8 mouse cellular contexts compared by ENCODE assay signal in the genomic region with DNA sequence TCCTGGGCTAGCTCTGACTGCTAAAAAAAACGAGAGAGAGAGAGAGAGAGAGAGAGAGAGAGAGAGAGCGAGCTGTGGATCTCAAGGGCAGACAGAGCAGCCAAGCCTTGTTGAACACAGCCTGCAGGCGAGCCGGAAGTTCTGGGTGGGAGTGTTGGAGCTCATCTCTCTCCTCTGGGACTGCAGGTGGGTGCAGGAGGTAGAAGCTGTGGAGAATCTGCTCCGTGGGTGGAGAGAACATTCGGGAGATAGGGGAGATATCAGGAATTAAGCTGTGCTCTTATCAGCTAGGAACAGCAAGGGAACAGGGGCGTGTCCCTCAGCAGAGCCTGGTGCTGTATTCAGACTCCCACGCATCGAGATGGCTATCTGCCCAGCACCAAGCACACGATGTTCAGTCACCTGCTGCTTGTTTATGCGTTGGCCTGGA.
DNase-seq lines count a peak whose midpoint lies in the region; ATAC-seq and TF ChIP-seq lines count a peak whose summit lies in the region.

No protein-coding gene starts in this region.

- H3K27me3 ChIP-seq in forebrain, embryonic 10.5 days (ENCODE audit: poor library complexity, severe bottlenecking), result no peaks in the 10 kb centered on the region
- no peaks in the 10 kb centered on the region for H3K27me3 ChIP-seq in forebrain, embryonic 15.5 days
- H3K27me3 ChIP-seq in heart, postnatal 0 days (ENCODE audit: control insufficient read depth, insufficient read depth, low read length), result no peaks in the 10 kb centered on the region
- H3K27me3 ChIP-seq in stomach, embryonic 16.5 days (ENCODE audit: control insufficient read depth, insufficient read depth, low read length), result no peaks in the 10 kb centered on the region
- H3K27me3 ChIP-seq in forebrain, embryonic 14.5 days (replicated peaks; ENCODE audit: control insufficient read depth, insufficient read depth, low read length), result no peaks in the 10 kb centered on the region

- H3K36me3 ChIP-seq in forebrain, embryonic 10.5 days (replicated peaks), result no peaks in the 10 kb centered on the region
- no peaks in the 10 kb centered on the region for H3K36me3 ChIP-seq in forebrain, embryonic 15.5 days
- no peaks in the 10 kb centered on the region for H3K36me3 ChIP-seq in heart, postnatal 0 days (replicated peaks; ENCODE audit: control insufficient read depth, insufficient read depth, low read length)
- no peaks in the 10 kb centered on the region for H3K36me3 ChIP-seq in stomach, embryonic 16.5 days (ENCODE audit: control insufficient read depth, insufficient read depth, low read length)
- no peaks in the 10 kb centered on the region for H3K36me3 ChIP-seq in forebrain, embryonic 14.5 days (ENCODE audit: control insufficient read depth, insufficient read depth, low read length)

- 81% methylated on average over 11 of the region's 11 CpGs for WGBS in forebrain, embryonic 10.5 days
- WGBS in forebrain, embryonic 15.5 days, result 70% methylated on average over 11 of the region's 11 CpGs
- WGBS in heart, postnatal 0 days, result 24% methylated on average over 11 of the region's 11 CpGs
- WGBS in stomach, embryonic 16.5 days, result 41% methylated on average over 11 of the region's 11 CpGs
- WGBS in forebrain, embryonic 14.5 days, result 78% methylated on average over 11 of the region's 11 CpGs

- H3K4me2 ChIP-seq in forebrain, embryonic 15.5 days (replicated peaks), result no peak overlapping the region
- no peak overlapping the region for H3K4me2 ChIP-seq in heart, postnatal 0 days (ENCODE audit: low read depth, low read length)
- H3K4me2 ChIP-seq in stomach, embryonic 16.5 days (ENCODE audit: low read depth, low read length), result no peak overlapping the region
- H3K4me2 ChIP-seq in forebrain, embryonic 14.5 days (ENCODE audit: low read length), result no peak overlapping the region

- no peak overlapping the region for H3K9ac ChIP-seq in forebrain, embryonic 15.5 days (replicated peaks)
- no peak overlapping the region for H3K9ac ChIP-seq in heart, postnatal 0 days (replicated peaks; ENCODE audit: low read depth, low read length)
- H3K9ac ChIP-seq in stomach, embryonic 16.5 days (ENCODE audit: low read length), result no peak overlapping the region
- H3K9ac ChIP-seq in forebrain, embryonic 14.5 days (ENCODE audit: low read length), result no peak overlapping the region

- no peaks in the 10 kb centered on the region for H3K9me3 ChIP-seq in forebrain, embryonic 10.5 days
- no peaks in the 10 kb centered on the region for H3K9me3 ChIP-seq in forebrain, embryonic 15.5 days
- no peaks in the 10 kb centered on the region for H3K9me3 ChIP-seq in heart, postnatal 0 days (replicated peaks; ENCODE audit: control insufficient read depth, low read length)
- no peaks in the 10 kb centered on the region for H3K9me3 ChIP-seq in stomach, embryonic 16.5 days (replicated peaks; ENCODE audit: control insufficient read depth, low read length)
- no peaks in the 10 kb centered on the region for H3K9me3 ChIP-seq in forebrain, embryonic 14.5 days (replicated peaks; ENCODE audit: control insufficient read depth, low read length)

- peak; percentile 81 for TF ChIP-seq EP300 in heart, postnatal 0 days (IDR thresholded peaks at IDR 0.05; ENCODE audit: low read depth)

- no peak overlapping the region for H3K4me3 ChIP-seq in forebrain, embryonic 10.5 days
- no peak overlapping the region for H3K4me3 ChIP-seq in forebrain, embryonic 15.5 days
- no peak overlapping the region for H3K4me3 ChIP-seq in heart, postnatal 0 days (ENCODE audit: low read depth, low read length)
- no peak overlapping the region for H3K4me3 ChIP-seq in stomach, embryonic 16.5 days (replicated peaks; ENCODE audit: low read length)
- H3K4me3 ChIP-seq in forebrain, embryonic 14.5 days (ENCODE audit: low read depth, low read length), result no peak overlapping the region

- no peak for TF ChIP-seq CTCF in heart, postnatal 0 days (IDR thresholded peaks at IDR 0.05; ENCODE audit: low read depth)

- intact Hi-C loops in left cerebral cortex, postnatal 36 days (cut with DNase I), result no loop called here

- ATAC-seq in forebrain, embryonic 15.5 days (replicated peaks), result no peak
- ATAC-seq in heart, postnatal 0 days (ENCODE audit: insufficient read depth, low read depth), result peak; percentile 22; the same call in 1 of the 2 replicates
- peak; percentile 17; the same call in 1 of the 2 replicates for ATAC-seq in stomach, embryonic 16.5 days (ENCODE audit: insufficient read depth, low FRiP score)
- ATAC-seq in granulocyte monocyte progenitor cell, adult 5-6 weeks (replicated peaks; ENCODE audit: poor library complexity, severe bottlenecking), result no peak
- ATAC-seq in forebrain, embryonic 14.5 days, result no peak

- DNase-seq in forebrain, embryonic 10.5 days (ENCODE audit: extremely low spot score, low spot score), result no peak
- peak; percentile 60 for DNase-seq in adrenal gland, postnatal 14 days
- DNase-seq in heart, postnatal 0 days (ENCODE audit: low spot score), result no peak
- peak; percentile 34 to 47 for DNase-seq in left cerebral cortex, postnatal 36 days (ENCODE audit: low spot score in 2 of 2)
- DNase-seq in forebrain, embryonic 14.5 days (ENCODE audit: low spot score), result no peak

- H3K4me1 ChIP-seq in forebrain, embryonic 10.5 days, result peaks cover 35% of the 10 kb centered on the region
- peaks cover 10% of the 10 kb centered on the region for H3K4me1 ChIP-seq in forebrain, embryonic 15.5 days
- H3K4me1 ChIP-seq in heart, postnatal 0 days (ENCODE audit: control insufficient read depth, insufficient read depth), result peaks cover 20% of the 10 kb centered on the region
- no peaks in the 10 kb centered on the region for H3K4me1 ChIP-seq in stomach, embryonic 16.5 days (ENCODE audit: control insufficient read depth, insufficient read depth, low read length)
- peaks cover 8% of the 10 kb centered on the region for H3K4me1 ChIP-seq in forebrain, embryonic 14.5 days (ENCODE audit: control insufficient read depth, insufficient read depth, low read length)

- H3K27ac ChIP-seq in forebrain, embryonic 10.5 days, result peak overlapping the region; percentile 21; the same call in 1 of the 2 replicates
- no peak overlapping the region for H3K27ac ChIP-seq in forebrain, embryonic 15.5 days (replicated peaks)
- no peak overlapping the region for H3K27ac ChIP-seq in heart, postnatal 0 days (ENCODE audit: low read depth)
- no peak overlapping the region for H3K27ac ChIP-seq in stomach, embryonic 16.5 days (ENCODE audit: low read length)
- H3K27ac ChIP-seq in forebrain, embryonic 14.5 days (ENCODE audit: low read depth, low read length), result no peak overlapping the region

Comparison
In these comparisons a context has a peak if more than half of its experiments do, and no peak if none do; other contexts are left out.
1. DNase-seq: peak in adrenal gland, postnatal 14 days (single experiment) and left cerebral cortex, postnatal 36 days (2 of 2); none in forebrain, embryonic 10.5 days (single experiment), heart, postnatal 0 days (single experiment) and forebrain, embryonic 14.5 days (single experiment).
2. ATAC-seq: peak in heart, postnatal 0 days (single experiment) and stomach, embryonic 16.5 days (single experiment); none in forebrain, embryonic 15.5 days (single experiment), granulocyte monocyte progenitor cell, adult 5-6 weeks (single experiment) and forebrain, embryonic 14.5 days (single experiment).